Mouse (Mus musculus): ENCODE data around the gene Lhcgr. TPM values are rescaled to one million over a fixed set of nuclear protein-coding genes. Genes with fewer than 3 reads are reported as not detected.

The Lhcgr gene
- polyA plus RNA-seq, 1 experiment from 2014 or later = 0.19 TPM

DNA sequence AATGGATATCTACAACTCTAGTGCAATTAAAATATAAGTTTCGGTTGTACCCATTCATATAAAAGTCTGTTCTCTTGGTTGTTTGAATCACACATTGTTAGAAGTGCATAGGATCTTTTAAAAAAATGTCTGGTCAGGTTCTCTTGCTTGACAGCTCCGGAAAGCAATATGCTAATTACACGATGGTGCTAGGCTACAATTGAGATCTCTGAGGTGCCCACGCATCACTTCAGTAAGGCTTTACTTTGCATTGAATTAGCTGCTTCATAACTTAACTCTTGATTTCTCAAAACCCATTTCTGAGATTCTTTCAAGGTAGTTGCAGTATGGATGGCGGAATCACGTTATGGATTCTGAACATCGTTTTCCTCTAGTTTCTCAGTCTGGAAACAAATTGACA is 21.7 kb downstream of the Lhcgr start:
- Histone ChIP-seq H3K9me3 (peaks cover 3% of the 10 kb centered on the region; the same call in 1 of the 2 replicates), H3K27me3 (peaks cover 8% of the 10 kb centered on the region), H3K36me3 (no peaks in the 10 kb centered on the region), H3K4me1 (no peaks in the 10 kb centered on the region), H3K9ac (replicated peaks) (no peak overlapping the region), H3K27ac (replicated peaks) (no peak overlapping the region), H3K4me3 (no peak overlapping the region), H3K4me2 (replicated peaks) (no peak overlapping the region)
- WGBS = 74% methylated on average over 7 of the region's 7 CpGs
- ATAC-seq (ENCODE audit: low FRiP score, low read depth) = no peak

DNA sequence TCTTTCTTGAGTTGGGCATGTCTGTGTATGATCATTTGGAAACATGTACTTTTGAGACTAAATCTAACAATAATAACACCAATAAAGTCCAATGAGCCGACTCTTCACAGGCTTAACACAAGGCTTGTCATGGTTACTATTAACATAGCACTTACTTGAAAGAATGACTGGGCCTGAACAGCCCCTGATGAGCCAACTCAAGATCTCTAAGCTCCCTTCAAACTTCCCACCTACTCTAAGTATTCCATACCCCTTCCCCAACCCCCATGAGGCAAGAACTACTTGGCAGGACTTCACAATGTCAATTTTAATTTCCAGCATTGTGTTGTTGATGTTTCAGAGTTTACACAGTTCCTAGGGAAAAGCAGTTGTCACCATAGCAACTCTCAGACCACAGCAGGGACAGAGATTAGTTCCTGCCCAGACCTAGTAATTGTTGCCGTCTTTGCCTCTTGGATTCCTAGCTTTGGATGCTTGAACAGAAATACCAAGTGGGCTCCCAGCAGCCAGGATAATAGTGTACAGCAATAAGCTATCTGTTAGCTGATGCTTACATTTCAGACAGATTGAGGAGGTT is 22.4 kb downstream of the Lhcgr start:
- H3K9ac ChIP-seq (replicated peaks) = no peak overlapping the region
- 37% methylated on average over 2 of the region's 2 CpGs for WGBS
- H3K36me3 ChIP-seq = no peaks in the 10 kb centered on the region
- no peak overlapping the region for H3K4me3 ChIP-seq
- H3K4me1 ChIP-seq = peaks cover 4% of the 10 kb centered on the region
- peaks cover 3% of the 10 kb centered on the region; the same call in 1 of the 2 replicates for H3K9me3 ChIP-seq
- H3K27me3 ChIP-seq = peaks cover 8% of the 10 kb centered on the region
- H3K4me2 ChIP-seq (replicated peaks) = no peak overlapping the region
- peak; percentile 50 for ATAC-seq (ENCODE audit: low FRiP score, low read depth)
- H3K27ac ChIP-seq (replicated peaks) = no peak overlapping the region

DNA sequence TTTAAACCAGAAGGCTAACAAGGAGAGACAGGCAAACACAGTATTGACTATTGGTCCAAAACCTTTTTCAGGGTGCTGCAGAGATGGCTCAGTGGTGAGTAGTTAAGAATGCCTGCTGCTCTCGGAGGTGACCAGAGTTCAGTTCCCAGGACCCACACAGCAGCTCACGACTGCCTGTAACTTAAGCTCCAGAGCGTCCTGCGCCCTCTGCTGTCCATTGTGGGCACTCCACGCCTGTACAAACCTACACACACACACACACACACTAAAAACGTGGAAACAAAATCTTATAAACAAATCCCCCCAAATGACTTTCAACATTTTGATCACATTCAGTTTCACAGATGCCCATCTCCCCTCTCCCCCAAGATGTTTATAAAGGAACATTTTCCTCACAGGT is 24.9 kb downstream of the Lhcgr start:
- peaks cover 3% of the 10 kb centered on the region; the same call in 1 of the 2 replicates for H3K9me3 ChIP-seq
- no peaks in the 10 kb centered on the region for H3K36me3 ChIP-seq
- no peak overlapping the region for H3K27ac ChIP-seq (replicated peaks)
- peaks cover 16% of the 10 kb centered on the region for H3K27me3 ChIP-seq
- H3K4me2 ChIP-seq (replicated peaks) = no peak overlapping the region
- H3K4me1 ChIP-seq = peaks cover 23% of the 10 kb centered on the region
- WGBS = 89% methylated on average over 6 of the region's 6 CpGs
- no peak overlapping the region for H3K9ac ChIP-seq (replicated peaks)
- ATAC-seq (ENCODE audit: low FRiP score, low read depth) = no peak
- H3K4me3 ChIP-seq = no peak overlapping the region

DNA sequence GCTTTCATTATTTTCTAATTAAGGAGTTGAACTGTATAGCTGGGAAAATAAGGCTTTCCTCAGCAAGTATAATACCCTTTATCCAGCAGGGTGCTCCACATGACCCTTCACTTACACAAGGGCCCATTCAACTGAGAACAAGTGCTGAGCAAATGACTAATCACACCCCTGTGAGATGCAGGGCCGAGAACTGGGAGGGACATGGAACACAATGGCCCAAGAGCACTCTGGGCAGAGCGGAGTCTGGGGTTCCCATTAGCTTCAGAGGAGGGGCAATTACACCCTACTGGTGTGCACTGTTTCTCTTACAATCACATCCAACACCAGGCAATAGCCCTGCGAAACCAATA is 27.7 kb downstream of the Lhcgr start:
- ATAC-seq (ENCODE audit: low FRiP score, low read depth) = peak; percentile 83
- WGBS = 18% methylated on average over 3 of the region's 3 CpGs
- no peaks in the 10 kb centered on the region for H3K36me3 ChIP-seq
- H3K9ac ChIP-seq (replicated peaks) = no peak overlapping the region
- H3K27me3 ChIP-seq = peaks cover 36% of the 10 kb centered on the region
- peaks cover 23% of the 10 kb centered on the region for H3K4me1 ChIP-seq
- H3K4me3 ChIP-seq = no peak overlapping the region
- H3K27ac ChIP-seq (replicated peaks) = no peak overlapping the region
- peaks cover 3% of the 10 kb centered on the region; the same call in 1 of the 2 replicates for H3K9me3 ChIP-seq
- no peak overlapping the region for H3K4me2 ChIP-seq (replicated peaks)

DNA sequence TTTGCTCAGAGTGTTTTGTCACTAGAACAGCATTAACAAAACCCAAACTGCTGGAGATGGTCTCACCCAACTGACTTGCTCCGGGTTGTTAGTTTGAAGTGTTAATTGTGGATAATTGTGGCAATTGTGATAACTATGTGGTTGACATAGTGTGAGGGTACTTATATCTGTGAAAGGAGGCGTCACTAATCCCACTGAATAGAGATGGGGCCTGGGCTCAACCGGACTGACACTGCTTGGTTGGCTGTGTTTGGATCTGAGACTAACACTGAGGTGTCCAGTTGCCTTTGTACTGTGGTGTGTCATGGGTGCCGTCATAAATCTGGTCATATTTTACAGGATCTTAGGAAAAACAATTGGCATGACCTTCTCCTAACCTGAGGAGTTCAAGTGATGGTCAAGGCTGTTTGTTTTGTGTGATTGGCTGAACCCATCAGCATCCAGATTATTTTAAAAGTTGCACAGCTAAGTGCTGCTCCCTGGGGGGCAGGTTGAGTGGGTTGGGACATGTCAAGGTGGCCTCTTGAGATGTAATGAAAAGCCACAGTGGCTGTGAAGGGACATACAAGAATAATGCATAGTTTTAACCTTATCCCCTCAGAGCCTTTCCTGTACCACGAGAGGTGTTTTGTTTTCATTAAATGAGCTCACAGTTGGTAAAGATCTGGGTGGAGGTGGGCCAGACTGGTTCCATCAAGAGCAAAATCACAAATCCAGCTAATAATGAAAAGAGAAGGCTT is 28.2 kb downstream of the Lhcgr start:
- Histone ChIP-seq H3K36me3 (no peaks in the 10 kb centered on the region), H3K27ac (replicated peaks) (no peak overlapping the region), H3K9ac (replicated peaks) (no peak overlapping the region), H3K9me3 (peaks cover 3% of the 10 kb centered on the region; the same call in 1 of the 2 replicates), H3K4me2 (replicated peaks) (no peak overlapping the region), H3K4me3 (no peak overlapping the region), H3K27me3 (peaks cover 37% of the 10 kb centered on the region), H3K4me1 (peaks cover 26% of the 10 kb centered on the region)
- peak; percentile 62 for ATAC-seq (ENCODE audit: low FRiP score, low read depth)
- 21% methylated on average over 5 of the region's 5 CpGs for WGBS

DNA sequence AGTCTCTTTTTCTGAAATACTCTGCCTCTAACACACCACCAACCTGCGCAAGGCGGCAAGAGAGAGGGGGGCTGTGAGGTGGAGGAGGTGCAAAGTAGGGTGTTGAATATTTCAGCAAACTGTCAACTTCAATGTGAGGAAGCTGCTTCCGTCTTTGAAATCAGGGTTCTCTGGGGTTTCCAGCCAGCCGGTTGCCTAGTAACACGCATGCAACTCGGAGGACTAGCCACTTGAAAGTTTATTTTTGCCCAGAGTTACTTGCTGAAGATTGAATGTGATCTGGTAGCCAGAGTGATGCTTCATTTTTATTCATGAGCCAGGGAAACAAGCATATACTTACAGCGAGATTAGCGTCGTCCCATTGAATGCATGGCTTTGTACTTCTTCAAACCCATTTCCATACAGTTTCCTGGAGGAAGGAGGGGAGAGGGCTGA is 33.8 kb downstream of the Lhcgr start:
- 7% methylated on average over 9 of the region's 9 CpGs for WGBS
- H3K27ac ChIP-seq (replicated peaks) = peak overlapping the region; percentile 73
- ATAC-seq (ENCODE audit: low FRiP score, low read depth) = peak; percentile 83
- no peak overlapping the region for H3K9ac ChIP-seq (replicated peaks)
- peak overlapping the region; percentile 28 for H3K4me2 ChIP-seq (replicated peaks)
- H3K36me3 ChIP-seq = no peaks in the 10 kb centered on the region
- H3K9me3 ChIP-seq = no peaks in the 10 kb centered on the region
- H3K27me3 ChIP-seq = peaks cover 60% of the 10 kb centered on the region
- H3K4me1 ChIP-seq = peaks cover 51% of the 10 kb centered on the region
- no peak overlapping the region for H3K4me3 ChIP-seq

DNA sequence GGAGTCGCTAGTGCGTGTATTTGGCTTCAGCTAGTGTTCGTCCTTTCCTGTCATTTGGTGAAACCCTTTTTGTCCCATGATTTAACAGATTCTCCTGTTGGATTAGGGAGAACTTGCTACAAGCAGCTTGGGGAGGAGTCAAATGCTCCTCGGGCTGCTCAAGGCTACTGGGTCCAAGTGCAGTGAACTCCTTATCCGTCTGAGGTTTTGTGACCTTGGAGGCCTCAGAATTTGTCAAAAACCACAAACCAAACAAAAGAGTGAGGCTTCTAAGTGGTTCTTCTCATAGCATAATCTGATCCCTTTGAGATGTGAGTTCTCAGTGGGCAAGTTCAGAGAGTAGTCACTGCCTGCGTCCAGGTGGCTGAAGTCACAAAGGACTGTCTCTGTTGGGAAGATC is 36.0 kb downstream of the Lhcgr start:
- WGBS = 62% methylated on average over 6 of the region's 6 CpGs
- Histone ChIP-seq H3K9ac (replicated peaks) (no peak overlapping the region), H3K4me3 (no peak overlapping the region), H3K4me1 (peaks cover 54% of the 10 kb centered on the region), H3K4me2 (replicated peaks) (no peak overlapping the region), H3K27ac (replicated peaks) (no peak overlapping the region), H3K27me3 (peaks cover 44% of the 10 kb centered on the region), H3K9me3 (no peaks in the 10 kb centered on the region), H3K36me3 (no peaks in the 10 kb centered on the region)
- no peak for ATAC-seq (ENCODE audit: low FRiP score, low read depth)

DNA sequence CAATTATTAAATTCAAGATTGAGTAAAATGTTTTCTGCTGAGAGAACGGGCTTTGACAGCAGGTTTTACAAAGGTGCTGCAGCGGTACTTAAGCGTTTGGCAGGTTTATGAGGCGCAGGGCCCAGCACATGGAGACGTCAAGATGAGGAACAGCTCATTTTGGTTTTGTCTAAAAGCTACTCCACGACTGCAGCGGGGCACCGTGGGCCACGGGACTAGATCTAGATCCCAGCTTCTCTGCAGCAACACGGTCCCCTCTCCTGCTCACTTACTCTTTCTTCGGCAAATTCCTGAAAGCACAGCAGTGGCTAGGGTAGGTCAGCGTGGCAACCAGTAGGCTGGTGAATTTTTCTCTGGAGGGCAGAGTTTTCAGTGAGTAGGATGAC is 38.3 kb downstream of the Lhcgr start:
- H3K27me3 ChIP-seq = peaks cover 33% of the 10 kb centered on the region
- peaks cover 50% of the 10 kb centered on the region for H3K4me1 ChIP-seq
- no peaks in the 10 kb centered on the region for H3K9me3 ChIP-seq
- H3K4me2 ChIP-seq (replicated peaks) = peak overlapping the region; percentile 20
- no peak overlapping the region for H3K4me3 ChIP-seq
- H3K9ac ChIP-seq (replicated peaks) = no peak overlapping the region
- no peaks in the 10 kb centered on the region for H3K36me3 ChIP-seq
- ATAC-seq (ENCODE audit: low FRiP score, low read depth) = no peak
- 0 out of 2 replicates have a peak overlapping the region, but pooled peaks have one; percentile 6 for H3K27ac ChIP-seq (replicated peaks)
- WGBS = 53% methylated on average over 12 of the region's 12 CpGs

DNA sequence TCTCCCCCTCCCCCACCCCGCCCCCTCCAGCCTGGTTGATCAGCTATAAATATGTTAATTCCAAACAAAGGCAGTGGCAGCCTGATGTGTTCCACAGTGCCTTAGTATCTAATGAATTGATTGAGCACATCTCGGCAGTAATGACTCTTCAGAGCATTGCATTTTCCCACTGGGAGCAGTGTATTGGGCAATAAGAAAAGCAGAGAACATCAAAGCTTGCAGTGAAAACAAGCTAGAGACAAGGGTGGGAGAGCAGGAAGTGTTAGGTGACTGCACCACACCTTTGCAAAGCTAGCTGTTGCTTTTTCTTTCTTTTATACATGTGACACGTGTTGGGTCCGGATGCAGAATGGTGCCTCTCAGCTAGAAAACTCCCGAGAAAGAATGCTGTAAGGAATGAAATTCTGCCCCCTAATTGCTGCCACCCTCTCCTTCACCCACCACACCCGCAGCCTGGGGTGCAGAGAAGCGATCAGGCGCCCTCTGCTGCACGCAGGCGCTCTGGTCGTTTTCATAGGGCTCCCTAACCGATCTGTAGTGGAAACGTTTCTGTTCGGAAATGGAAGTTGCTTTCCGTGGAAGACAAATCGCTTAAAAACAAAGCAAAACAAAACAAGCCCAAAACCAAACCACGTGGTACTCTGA is 38.8 kb downstream of the Lhcgr start:
- 11% methylated on average over 17 of the region's 17 CpGs for WGBS
- Histone ChIP-seq H3K4me1 (peaks cover 45% of the 10 kb centered on the region), H3K9ac (replicated peaks) (no peak overlapping the region), H3K27ac (replicated peaks) (0 out of 2 replicates have a peak overlapping the region, but pooled peaks have one; percentile 6), H3K27me3 (peaks cover 33% of the 10 kb centered on the region), H3K4me3 (no peak overlapping the region), H3K4me2 (replicated peaks) (peak overlapping the region; percentile 20), H3K36me3 (no peaks in the 10 kb centered on the region), H3K9me3 (no peaks in the 10 kb centered on the region)
- ATAC-seq (ENCODE audit: low FRiP score, low read depth) = peak; percentile 39

DNA sequence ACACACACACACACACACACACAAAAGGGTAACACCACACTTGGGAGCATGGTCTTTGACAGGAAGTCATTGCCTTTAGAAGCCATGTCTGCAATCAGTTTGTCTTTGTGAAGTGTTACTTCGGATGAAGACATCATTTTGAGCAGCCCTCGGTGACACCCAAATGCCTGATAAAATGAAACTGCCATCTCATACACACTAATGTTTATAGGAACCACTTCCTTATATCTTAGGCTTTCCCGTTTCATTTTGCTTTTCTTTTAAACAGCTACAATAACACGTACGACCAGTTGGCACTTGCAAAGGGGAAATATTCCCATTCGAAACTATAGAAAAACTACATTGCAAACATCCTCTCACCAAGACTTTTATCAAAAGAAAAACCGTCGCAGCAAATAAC is 42.1 kb downstream of the Lhcgr start:
- no peak for ATAC-seq (ENCODE audit: low FRiP score, low read depth)
- H3K4me1 ChIP-seq = peaks cover 24% of the 10 kb centered on the region
- H3K36me3 ChIP-seq = no peaks in the 10 kb centered on the region
- no peak overlapping the region for H3K9ac ChIP-seq (replicated peaks)
- H3K4me2 ChIP-seq (replicated peaks) = no peak overlapping the region
- H3K4me3 ChIP-seq = no peak overlapping the region
- 72% methylated on average over 8 of the region's 8 CpGs for WGBS
- H3K27me3 ChIP-seq = peaks cover 11% of the 10 kb centered on the region
- H3K27ac ChIP-seq (replicated peaks) = no peak overlapping the region
- no peaks in the 10 kb centered on the region for H3K9me3 ChIP-seq

DNA sequence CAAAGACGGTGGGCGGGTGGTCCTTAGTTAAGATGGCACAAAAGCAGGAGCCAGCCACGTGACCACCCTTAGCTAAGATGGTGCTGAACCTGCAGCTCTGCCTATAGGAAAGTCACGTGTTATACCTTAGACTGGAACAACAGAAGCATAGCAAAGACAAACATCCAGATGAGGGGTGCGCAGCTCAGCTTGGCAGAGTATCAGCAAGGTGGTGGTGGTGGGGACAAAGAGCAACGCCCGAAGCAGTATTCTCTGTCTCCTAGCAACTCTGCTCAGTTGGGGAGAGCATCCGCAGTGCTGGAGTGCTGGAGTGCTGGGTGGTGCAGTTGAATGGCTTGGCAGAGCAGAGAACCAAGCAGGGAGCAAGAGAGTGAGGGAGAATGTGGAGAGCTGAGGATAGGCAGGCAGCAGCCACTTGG is 85.5 kb downstream of the Lhcgr start:
- WGBS = 19% methylated on average over 8 of the region's 8 CpGs
- H3K36me3 ChIP-seq = no peaks in the 10 kb centered on the region
- no peaks in the 10 kb centered on the region for H3K27me3 ChIP-seq
- H3K4me3 ChIP-seq = no peak overlapping the region
- H3K4me2 ChIP-seq (replicated peaks) = no peak overlapping the region
- ATAC-seq (ENCODE audit: low FRiP score, low read depth) = peak; percentile 75
- H3K4me1 ChIP-seq = peaks cover 6% of the 10 kb centered on the region
- H3K27ac ChIP-seq (replicated peaks) = no peak overlapping the region
- H3K9me3 ChIP-seq = no peaks in the 10 kb centered on the region
- H3K9ac ChIP-seq (replicated peaks) = no peak overlapping the region

DNA sequence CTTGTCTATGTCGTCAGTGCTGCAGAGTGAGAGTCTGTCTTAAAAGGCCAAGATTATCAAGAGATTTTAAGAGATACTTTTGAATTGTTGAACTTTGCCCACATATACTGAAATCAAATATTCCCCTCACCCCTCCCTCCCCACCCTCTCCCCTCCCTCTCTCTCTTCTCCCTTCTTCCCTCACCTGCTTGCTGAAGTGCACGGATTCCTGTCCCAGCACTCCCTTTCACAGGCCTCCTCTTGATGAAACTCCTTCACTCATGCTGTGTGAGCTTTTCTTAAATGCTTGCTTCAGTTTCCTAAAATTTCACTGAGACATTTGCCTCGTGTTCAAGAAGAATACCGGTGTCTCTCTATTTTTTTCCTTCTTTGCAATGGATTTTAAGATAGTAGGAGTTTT is 88.7 kb downstream of the Lhcgr start:
- Histone ChIP-seq H3K4me2 (replicated peaks) (no peak overlapping the region), H3K9me3 (no peaks in the 10 kb centered on the region), H3K9ac (replicated peaks) (no peak overlapping the region), H3K36me3 (no peaks in the 10 kb centered on the region), H3K4me3 (no peak overlapping the region), H3K4me1 (peaks cover 6% of the 10 kb centered on the region), H3K27me3 (no peaks in the 10 kb centered on the region), H3K27ac (replicated peaks) (no peak overlapping the region)
- ATAC-seq (ENCODE audit: low FRiP score, low read depth) = no peak
- 47% methylated on average over 4 of the region's 4 CpGs for WGBS
